Mouse (Mus musculus): ENCODE results near the gene Pdcd4. TPM values are rescaled to one million over a fixed set of nuclear protein-coding genes. Genes with fewer than 3 reads are reported as not detected.

Pdcd4 gene
- polyA plus RNA-seq (2016; fragmentation: Nextera tagmentation; extraction: Ambion mirVana), result 48.8 and 57.6 TPM in 2 replicates

DNA sequence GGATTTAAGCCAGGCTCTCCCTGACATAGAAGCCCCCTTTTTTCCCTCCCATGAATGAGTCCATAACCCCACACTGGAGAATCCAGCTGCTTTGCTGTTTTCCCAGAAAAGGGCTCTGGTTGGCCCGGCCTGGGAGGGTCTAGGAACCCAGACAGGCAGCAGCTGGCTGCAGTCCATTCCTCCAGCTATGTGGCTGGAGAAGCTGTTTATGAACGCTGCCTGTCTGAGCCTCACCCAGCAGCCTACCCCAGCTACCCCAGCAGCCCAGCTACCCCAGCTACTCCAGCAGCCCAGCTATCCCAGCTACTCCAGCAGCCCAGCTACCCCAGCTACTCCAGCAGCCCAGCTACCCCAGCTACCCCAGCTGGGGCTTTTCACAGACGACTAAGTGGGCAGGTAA is at the start of gene Pdcd4:
TSS of gene Pdcd4 (plus strand) at position 171 of the 400 bp plus-strand sequence.
- Histone ChIP-seq H3K9me3 (replicated peaks) (no peaks in the 10 kb centered on the region), H3K27me3 (ENCODE audit: low read depth, poor library complexity, severe bottlenecking) (no peaks in the 10 kb centered on the region; the same call in 1 of the 2 replicates), H3K36me3 (no peaks in the 10 kb centered on the region), H3K27ac (replicated peaks) (0 out of 2 replicates have a peak within 1 kb of the TSS, but pooled peaks have one; percentile 6), H3K4me1 (0 out of 2 replicates have a peak, but pooled peaks cover 4% of the 10 kb centered on the region), H3K4me3 (no peak within 1 kb of the TSS)
- no peak for DNase-seq (ENCODE audit: low spot score)
- WGBS, result 71% methylated on average over 3 of the region's 3 CpGs

DNA sequence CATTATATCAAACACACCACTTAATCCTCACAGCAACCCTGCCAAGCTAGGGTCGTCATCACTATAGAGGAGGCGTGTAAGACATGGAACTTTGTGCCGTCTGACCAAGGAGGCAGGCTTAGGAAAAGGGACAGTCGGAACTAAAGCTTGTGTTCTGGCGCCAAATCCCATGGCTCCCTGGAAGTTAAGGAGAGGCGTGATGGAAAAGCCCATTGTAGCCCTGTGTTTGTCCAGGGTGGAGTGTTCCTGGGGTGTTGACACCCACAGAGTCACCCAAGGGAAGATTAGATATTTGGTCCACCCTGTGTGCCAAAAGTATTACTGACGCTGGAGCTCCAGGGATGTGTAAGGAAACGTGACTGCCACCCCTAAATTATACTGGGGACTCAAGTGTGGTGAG is 48.1 kb upstream of the Pdcd4 start:
- H3K4me3 ChIP-seq, result no peak overlapping the region
- H3K36me3 ChIP-seq, result no peaks in the 10 kb centered on the region
- WGBS, result 93% methylated on average over 8 of the region's 8 CpGs
- H3K27me3 ChIP-seq (ENCODE audit: low read depth, poor library complexity, severe bottlenecking), result 0 out of 2 replicates have a peak, but pooled peaks cover 1% of the 10 kb centered on the region
- H3K27ac ChIP-seq (replicated peaks), result no peak overlapping the region
- no peaks in the 10 kb centered on the region for H3K9me3 ChIP-seq (replicated peaks)
- no peak for DNase-seq (ENCODE audit: low spot score)
- peaks cover 15% of the 10 kb centered on the region for H3K4me1 ChIP-seq

- WGBS, result 87% methylated on average over 10 of the region's 10 CpGs
- peaks cover 9% of the 10 kb centered on the region; the same call in 1 of the 2 replicates for H3K27me3 ChIP-seq (ENCODE audit: low read depth, poor library complexity, severe bottlenecking)
- no peaks in the 10 kb centered on the region for H3K36me3 ChIP-seq
- no peak for DNase-seq (ENCODE audit: low spot score)
- H3K27ac ChIP-seq (replicated peaks), result no peak overlapping the region
- H3K9me3 ChIP-seq (replicated peaks), result no peaks in the 10 kb centered on the region
- no peak overlapping the region for H3K4me3 ChIP-seq
- peaks cover 32% of the 10 kb centered on the region for H3K4me1 ChIP-seq
These were observed 43.6 kb upstream of the Pdcd4 start for GRCm38 (mm10) chr19:53848272-53848995.

- Histone ChIP-seq H3K9me3 (replicated peaks) (no peaks in the 10 kb centered on the region), H3K36me3 (no peaks in the 10 kb centered on the region), H3K27ac (replicated peaks) (peak overlapping the region; percentile 79; the same call in 1 of the 2 replicates), H3K27me3 (ENCODE audit: low read depth, poor library complexity, severe bottlenecking) (peaks cover 9% of the 10 kb centered on the region; the same call in 1 of the 2 replicates), H3K4me1 (peaks cover 39% of the 10 kb centered on the region), H3K4me3 (no peak overlapping the region)
- no peak for DNase-seq (ENCODE audit: low spot score)
- 77% methylated on average over 18 of the region's 18 CpGs for WGBS
These were observed 41.7 kb upstream of the Pdcd4 start for GRCm38 (mm10) chr19:53850166-53850922.

GRCm38 (mm10) chr19:53851352-53851751 is 40.7 kb upstream of the Pdcd4 start:
- WGBS, result 87% methylated on average over 13 of the region's 13 CpGs
- peaks cover 9% of the 10 kb centered on the region; the same call in 1 of the 2 replicates for H3K27me3 ChIP-seq (ENCODE audit: low read depth, poor library complexity, severe bottlenecking)
- H3K27ac ChIP-seq (replicated peaks), result peak overlapping the region; percentile 79
- no peaks in the 10 kb centered on the region for H3K9me3 ChIP-seq (replicated peaks)
- H3K36me3 ChIP-seq, result no peaks in the 10 kb centered on the region
- peaks cover 39% of the 10 kb centered on the region for H3K4me1 ChIP-seq
- DNase-seq (ENCODE audit: low spot score), result no peak
- H3K4me3 ChIP-seq, result no peak overlapping the region

- Histone ChIP-seq H3K27me3 (ENCODE audit: low read depth, poor library complexity, severe bottlenecking) (peaks cover 9% of the 10 kb centered on the region; the same call in 1 of the 2 replicates), H3K4me1 (peaks cover 44% of the 10 kb centered on the region), H3K27ac (replicated peaks) (peak overlapping the region; percentile 79), H3K4me3 (peak overlapping the region; percentile 20; the same call in 1 of the 2 replicates), H3K36me3 (no peaks in the 10 kb centered on the region), H3K9me3 (replicated peaks) (no peaks in the 10 kb centered on the region)
- DNase-seq (ENCODE audit: low spot score), result no peak
- WGBS, result 88% methylated on average over 14 of the region's 14 CpGs
These were observed 40.0 kb upstream of the Pdcd4 start for GRCm38 (mm10) chr19:53851826-53852698.

DNA sequence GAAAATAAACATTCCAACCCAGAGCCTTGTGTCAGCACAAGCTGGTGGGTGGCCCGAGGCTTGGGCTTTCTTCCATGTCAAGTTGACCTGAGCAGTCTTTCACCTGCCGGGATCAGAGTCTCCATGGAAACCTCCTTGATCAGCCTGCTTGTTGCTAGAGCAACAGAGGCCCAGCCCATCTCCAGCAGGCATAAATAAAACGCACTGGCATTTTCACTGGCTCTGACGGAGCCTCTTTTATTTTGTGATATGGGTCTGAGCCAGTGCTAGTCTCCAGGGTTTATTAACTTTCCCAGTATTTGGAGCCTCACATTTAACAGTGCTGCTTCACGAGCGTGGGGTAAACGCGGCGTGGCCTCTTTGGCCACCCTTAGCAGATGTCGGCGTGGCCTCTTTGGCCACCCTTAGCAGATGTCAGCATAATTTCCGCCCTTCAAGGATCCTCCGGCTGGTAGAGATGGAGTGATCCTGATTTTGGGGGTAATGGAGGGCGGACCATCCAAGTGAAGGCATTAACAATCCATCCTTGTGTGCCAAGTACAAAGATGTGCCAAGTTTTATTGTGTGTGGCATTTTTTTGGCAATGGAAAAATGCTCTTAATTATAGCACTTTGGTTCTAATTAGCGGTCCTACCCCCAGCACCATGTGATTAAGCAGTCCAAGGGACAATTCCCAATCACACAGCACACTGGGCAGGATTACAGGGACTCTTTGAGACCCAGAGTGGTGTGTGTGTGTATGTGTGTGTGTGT is 39.2 kb upstream of the Pdcd4 start:
- peak; percentile 78 for DNase-seq (ENCODE audit: low spot score)
- no peaks in the 10 kb centered on the region for H3K9me3 ChIP-seq (replicated peaks)
- 50% methylated on average over 15 of the region's 15 CpGs for WGBS
- H3K27ac ChIP-seq (replicated peaks), result peak overlapping the region; percentile 79
- peaks cover 9% of the 10 kb centered on the region; the same call in 1 of the 2 replicates for H3K27me3 ChIP-seq (ENCODE audit: low read depth, poor library complexity, severe bottlenecking)
- H3K4me1 ChIP-seq, result peaks cover 46% of the 10 kb centered on the region
- no peaks in the 10 kb centered on the region for H3K36me3 ChIP-seq
- peak overlapping the region; percentile 20; the same call in 1 of the 2 replicates for H3K4me3 ChIP-seq

GRCm38 (mm10) chr19:53854978-53855377 is 37.1 kb upstream of the Pdcd4 start:
- whole genome bisulfite sequencing, result 78% methylated on average over 4 of the region's 4 CpGs
- H3K27ac ChIP-seq (replicated peaks), result no peak overlapping the region
- H3K9me3 ChIP-seq (replicated peaks), result no peaks in the 10 kb centered on the region
- no peaks in the 10 kb centered on the region for H3K36me3 ChIP-seq
- no peak overlapping the region for H3K4me3 ChIP-seq
- peaks cover 63% of the 10 kb centered on the region for H3K4me1 ChIP-seq
- DNase-seq (ENCODE audit: low spot score), result no peak
- H3K27me3 ChIP-seq (ENCODE audit: low read depth, poor library complexity, severe bottlenecking), result peaks cover 9% of the 10 kb centered on the region; the same call in 1 of the 2 replicates

DNA sequence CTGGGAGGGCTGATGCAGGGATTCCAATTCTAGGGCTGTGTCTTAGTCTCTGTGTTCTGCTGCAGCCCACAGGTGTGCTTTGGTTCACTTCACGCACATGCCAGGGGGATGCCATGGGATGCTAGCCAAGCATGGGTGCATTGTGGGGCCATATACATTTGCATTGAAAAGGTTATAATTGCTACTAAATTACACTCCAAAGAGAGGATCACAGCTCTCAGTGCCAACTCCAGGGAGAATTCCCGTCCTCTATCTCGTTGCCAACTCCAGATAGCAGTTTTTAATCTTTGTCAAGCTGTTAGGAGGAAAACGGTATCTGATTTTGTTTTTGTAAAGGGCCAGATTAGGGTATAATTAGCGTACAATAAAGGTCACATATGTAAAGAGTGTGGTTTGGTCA is 36.2 kb upstream of the Pdcd4 start:
- 91% methylated on average over 5 of the region's 5 CpGs for WGBS
- peaks cover 57% of the 10 kb centered on the region for H3K4me1 ChIP-seq
- no peak overlapping the region for H3K4me3 ChIP-seq
- H3K36me3 ChIP-seq, result no peaks in the 10 kb centered on the region
- DNase-seq (ENCODE audit: low spot score), result no peak
- H3K9me3 ChIP-seq (replicated peaks), result no peaks in the 10 kb centered on the region
- peaks cover 9% of the 10 kb centered on the region; the same call in 1 of the 2 replicates for H3K27me3 ChIP-seq (ENCODE audit: low read depth, poor library complexity, severe bottlenecking)
- no peak overlapping the region for H3K27ac ChIP-seq (replicated peaks)

DNA sequence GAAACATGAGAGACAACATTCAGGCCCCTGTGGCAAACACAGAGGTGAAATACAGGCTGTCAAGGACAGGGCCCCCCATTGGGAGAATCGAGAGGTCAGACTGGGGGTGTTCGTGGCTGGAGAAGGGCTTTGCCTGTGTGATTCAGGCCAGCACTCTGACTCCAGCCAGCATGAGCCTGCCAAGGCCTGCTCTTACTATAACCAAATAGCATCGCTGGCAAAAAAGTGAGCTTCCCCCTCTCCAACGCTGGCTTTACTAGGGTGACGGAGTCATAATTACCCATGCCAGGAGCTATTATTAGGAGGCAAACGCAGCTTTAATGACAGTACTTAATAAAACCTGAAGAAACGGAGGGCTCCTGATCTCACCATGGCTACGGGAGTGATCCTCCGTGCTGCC is 35.2 kb upstream of the Pdcd4 start:
- Histone ChIP-seq H3K9me3 (replicated peaks) (no peaks in the 10 kb centered on the region), H3K4me1 (peaks cover 50% of the 10 kb centered on the region), H3K36me3 (no peaks in the 10 kb centered on the region), H3K4me3 (no peak overlapping the region), H3K27me3 (ENCODE audit: low read depth, poor library complexity, severe bottlenecking) (0 out of 2 replicates have a peak, but pooled peaks cover under 1% of the 10 kb centered on the region), H3K27ac (replicated peaks) (no peak overlapping the region)
- no peak for DNase-seq (ENCODE audit: low spot score)
- WGBS, result 85% methylated on average over 9 of the region's 9 CpGs

DNA sequence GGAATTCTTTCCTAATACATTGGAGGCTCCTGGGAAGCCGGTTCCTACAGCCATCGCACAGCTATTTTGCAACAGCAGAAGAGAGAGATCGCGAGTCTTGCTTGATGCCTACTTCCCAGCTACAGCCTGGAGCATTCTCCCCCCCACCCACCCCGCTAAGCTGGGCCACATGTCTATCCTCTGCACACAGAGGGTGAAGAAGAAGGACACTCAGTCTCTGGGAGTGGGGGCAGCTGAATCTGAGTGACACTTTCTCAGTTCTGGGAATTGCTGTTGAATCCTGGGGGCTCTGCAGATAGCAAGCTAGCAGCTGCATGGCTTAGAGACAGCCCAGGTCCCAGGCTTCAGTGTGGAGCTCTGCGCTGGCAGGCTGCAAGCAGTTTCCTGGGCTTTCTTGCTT is 34.1 kb upstream of the Pdcd4 start:
- Histone ChIP-seq H3K4me3 (no peak overlapping the region), H3K27ac (replicated peaks) (peak overlapping the region; percentile 14; the same call in 1 of the 2 replicates), H3K36me3 (no peaks in the 10 kb centered on the region), H3K27me3 (ENCODE audit: low read depth, poor library complexity, severe bottlenecking) (no peaks in the 10 kb centered on the region), H3K9me3 (replicated peaks) (no peaks in the 10 kb centered on the region), H3K4me1 (peaks cover 47% of the 10 kb centered on the region)
- DNase-seq (ENCODE audit: low spot score), result no peak
- 88% methylated on average over 6 of the region's 6 CpGs for WGBS

All from midbrain, embryonic 10.5 days (tissue).